Mouse (Mus musculus): ENCODE measurements around the gene Tsc22d3.

DNA sequence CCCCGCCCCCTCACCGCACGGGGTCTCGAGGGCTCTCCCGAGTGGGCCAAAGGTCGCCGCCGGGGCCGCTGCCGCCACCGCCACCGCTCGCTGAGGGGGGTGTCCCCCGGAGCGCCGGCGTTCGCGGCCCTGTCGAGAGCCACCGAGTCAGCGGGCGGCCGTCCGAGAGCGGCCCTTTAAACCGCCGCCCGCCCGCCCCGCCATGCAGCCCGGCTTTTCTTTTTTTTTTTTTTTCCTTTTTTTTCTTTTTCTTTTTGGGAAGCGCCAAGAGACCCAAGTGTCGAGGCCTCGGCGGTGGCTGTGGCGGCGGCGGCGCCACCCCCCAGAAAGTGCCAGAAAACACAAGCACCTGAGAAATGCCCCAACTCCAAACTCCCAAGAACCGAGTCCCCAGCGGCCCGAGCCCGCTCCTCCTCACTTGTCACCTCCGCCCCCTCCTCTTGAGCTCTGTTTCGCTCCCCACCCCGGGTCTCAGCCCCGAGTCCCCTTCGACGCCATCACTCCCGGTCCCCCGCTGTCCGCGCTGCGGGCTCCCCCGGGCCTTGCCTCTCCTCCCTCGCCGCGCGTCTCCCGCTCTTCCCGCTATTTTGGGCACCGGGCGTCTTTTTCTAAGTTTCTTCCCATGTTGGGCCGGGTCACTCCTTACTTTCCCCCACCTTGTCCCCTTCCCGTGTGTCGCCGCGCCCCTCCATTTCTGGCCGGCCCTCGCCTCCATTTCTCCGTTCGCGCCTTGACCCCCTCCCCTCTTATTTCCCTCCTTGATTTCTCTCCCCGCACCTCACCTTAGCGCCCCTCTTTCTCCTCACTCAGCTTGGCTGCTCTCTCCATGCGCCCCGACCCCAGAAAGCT, 674 bp downstream of the Tsc22d3 start:
- no peak for TF ChIP-seq CTCF (IDR thresholded peaks at IDR 0.05)
- TF ChIP-seq POLR2A (IDR thresholded peaks at IDR 0.05; ENCODE audit: insufficient read depth, low read depth, low read length) = no peak
